Mouse (Mus musculus) monocyte, adult 5-6 weeks (primary cell): ENCODE results near the gene Yjefn3. TPM values are rescaled to one million over a fixed set of nuclear protein-coding genes. Genes with fewer than 3 reads are reported as not detected.
"Not testable (repeated sequence)": the region's sequence is repeated elsewhere in the genome, so short reads cannot be mapped to it uniquely, and the experiment has no call there.

Experiments
- ATAC-seq: fragments of 153-309, 156-312 bp; replicated peaks from 2 replicates; pipeline ENCODE4 v1.8.0; 2017; ENCODE audit warnings: mild to moderate bottlenecking; ENCODE audit not compliant: low TSS enrichment, insufficient number of reproducible peaks, severe bottlenecking, poor library complexity, low FRiP score
- total RNA-seq: library from RNA; stranded (forward); fragments of 200-1000, 200-491, 200-594 nt; gene quantifications from 3 replicates; pipeline ENCODE4 v1.2.3, GENCODE M21; 2017

Yjefn3 gene
- not detected in 3 replicates for total RNA-seq

DNA sequence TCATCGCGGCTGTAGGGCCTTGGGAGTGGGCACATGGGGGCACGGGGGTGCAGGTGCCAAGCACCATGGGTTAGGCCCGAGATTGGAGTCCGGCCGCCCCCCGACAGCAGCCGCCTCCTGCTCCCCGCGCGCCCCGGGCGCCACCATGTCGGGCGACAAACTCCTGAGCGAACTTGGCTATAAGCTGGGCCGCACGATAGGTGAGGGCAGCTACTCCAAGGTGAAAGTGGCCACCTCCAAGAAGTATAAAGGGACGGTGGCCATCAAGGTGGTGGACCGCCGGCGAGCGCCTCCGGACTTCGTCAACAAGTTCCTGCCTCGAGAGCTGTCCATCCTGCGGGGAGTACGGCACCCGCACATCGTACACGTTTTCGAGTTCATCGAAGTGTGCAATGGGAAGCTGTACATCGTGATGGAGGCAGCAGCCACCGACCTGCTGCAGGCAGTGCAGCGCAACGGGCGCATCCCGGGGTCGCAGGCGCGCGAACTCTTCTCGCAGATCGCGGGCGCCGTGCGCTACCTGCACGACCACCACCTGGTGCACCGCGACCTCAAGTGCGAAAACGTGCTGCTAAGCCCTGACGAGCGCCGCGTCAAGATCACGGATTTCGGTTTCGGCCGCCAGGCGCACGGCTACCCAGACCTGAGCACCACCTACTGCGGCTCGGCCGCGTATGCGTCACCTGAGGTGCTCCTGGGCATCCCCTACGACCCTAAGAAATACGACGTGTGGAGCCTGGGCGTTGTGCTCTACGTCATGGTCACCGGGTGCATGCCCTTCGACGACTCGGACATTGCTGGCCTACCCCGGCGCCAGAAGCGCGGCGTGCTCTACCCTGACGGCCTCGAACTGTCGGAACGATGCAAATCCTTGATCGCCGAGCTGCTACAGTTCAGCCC lies at the start of gene Yjefn3, which contains the start of the genes Tssk6 and Ndufa13:
Gene Yjefn3, minus strand, starts transcription at position 550 of the 900 bp plus-strand sequence.
Gene Tssk6, plus strand, starts transcription at position 22 of the 900 bp plus-strand sequence.
Gene Ndufa13, minus strand, starts transcription at position 396 of the 900 bp plus-strand sequence.
- ATAC-seq, result peak; percentile 15

- ATAC-seq, result no peak
These were observed 47.8 kb upstream of the Yjefn3 start for GRCm38 (mm10) chr8:69950300-69950699.

DNA sequence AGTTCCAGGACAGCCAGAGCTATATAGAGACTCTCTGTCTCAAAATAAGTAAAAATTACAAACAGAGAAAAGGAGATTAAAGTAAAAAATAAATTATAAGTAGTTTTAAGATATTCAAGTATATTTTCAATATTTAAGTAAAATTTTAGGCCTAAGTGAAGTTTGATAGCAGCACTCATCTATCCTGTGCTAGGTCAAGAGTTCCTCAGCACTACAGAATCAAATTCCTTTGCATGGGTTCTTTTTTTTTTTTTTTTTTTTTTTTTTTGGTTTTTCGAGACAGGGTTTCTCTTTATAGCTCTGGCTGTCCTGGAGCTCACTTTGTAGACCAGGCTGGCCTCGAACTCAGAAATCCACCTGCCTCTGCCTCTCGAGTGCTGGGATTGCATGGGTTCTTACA lies 40.0 kb upstream of the Yjefn3 start:
- ATAC-seq, result not testable (repeated sequence)

DNA sequence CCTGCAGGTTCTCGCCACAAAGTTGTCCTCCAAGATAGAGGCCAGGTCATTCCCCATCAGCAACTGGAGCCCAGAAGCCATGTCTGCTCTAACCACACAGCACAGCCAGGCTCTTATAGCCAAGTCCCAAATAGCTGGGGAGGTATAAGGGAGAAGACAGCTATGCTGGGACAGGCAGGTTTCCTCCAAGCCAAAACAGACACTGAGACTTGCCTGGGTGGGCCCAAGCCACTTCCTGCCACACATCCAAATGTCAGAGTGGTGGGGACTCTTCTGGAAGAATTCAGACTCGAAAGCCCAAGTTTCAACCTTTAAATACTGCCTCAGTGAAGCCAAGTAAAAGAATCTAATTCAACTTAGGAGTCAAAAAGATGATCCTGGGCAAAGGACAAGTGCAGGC lies 37.9 kb upstream of the Yjefn3 start:
- ATAC-seq, result no peak

DNA sequence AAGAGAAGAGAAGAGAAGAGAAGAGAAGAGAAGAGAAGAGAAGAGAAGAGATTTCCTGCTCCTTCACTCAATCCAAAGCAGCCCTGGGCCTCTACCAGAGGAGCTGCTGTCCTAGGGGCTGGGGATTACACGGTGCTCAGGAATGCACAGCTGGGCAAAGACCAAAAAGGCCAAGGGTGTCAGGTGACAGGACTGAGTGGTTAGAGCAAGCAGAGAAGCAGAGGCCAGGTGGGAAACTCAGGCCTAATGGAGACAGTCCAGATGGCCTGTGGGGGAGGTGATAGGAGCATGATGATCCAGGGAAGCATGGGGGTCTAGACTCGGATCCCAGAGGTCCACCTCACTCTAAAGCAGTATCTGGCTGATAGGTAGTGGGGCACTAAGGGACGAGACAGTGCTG lies 37.1 kb upstream of the Yjefn3 start:
- ATAC-seq, result no peak

DNA sequence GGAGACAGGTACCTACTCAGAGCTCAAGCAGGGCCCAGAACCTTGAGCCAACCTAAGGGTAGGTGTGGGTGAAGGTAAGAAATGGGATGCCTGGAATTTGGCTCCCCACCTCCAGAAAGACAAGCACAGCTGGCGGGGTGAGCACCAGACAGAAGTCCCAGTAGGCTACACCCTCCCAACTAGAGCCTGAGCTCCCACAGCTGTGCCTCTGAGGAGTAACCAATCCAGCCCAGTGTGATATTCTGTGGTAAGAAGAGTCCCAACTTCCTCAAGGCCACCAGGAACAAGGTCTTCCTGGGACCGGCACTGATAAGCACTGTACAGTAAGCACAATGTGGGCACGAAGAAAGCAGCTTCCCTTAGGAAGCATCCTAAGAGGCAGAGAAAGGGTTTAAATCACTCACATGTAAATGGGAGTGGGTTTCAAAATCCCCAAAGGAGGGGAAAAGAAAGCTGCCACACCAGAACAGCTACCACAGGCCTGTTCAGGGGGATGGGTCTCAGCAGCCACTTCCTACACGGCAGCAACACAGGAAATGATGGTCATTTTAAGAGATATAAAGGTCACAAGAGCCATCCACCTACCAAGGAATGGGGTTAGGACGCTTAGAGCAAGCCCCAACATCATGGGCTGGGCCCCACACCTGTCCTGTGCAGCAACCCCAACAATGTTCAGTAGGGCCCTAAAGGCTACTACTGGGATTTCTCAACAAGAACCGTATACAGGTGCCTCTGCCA lies 35.9 kb upstream of the Yjefn3 start:
- ATAC-seq, result peak; percentile 25; the same call in 1 of the 2 replicates

GRCm38 (mm10) chr8:69937466-69937865 lies 35.0 kb upstream of the Yjefn3 start:
- peak; percentile 74 for ATAC-seq

- ATAC-seq, result no peak
These were observed 33.7 kb upstream of the Yjefn3 start for GRCm38 (mm10) chr8:69936050-69936794.

DNA sequence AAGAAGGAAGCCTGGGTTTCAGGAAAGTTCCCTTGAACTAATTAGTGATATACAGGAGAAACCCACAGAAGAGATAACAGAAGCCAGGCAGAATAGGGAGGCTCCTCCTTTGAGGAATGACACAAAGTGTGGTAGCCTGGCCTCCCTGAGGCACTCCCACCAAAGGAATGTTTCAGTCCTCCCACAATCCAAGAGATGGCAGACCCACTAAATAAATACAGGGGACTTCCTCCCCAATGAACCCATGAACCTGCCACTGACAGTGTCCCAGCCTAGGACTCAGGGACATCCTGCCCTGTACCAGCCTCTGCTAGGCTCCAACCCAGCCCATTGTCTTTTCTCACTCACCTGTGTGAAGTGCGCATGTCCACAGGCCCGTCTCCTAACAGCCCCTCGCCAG lies 32.9 kb upstream of the Yjefn3 start:
- ATAC-seq, result no peak

- ATAC-seq, result no peak
These were observed 32.1 kb upstream of the Yjefn3 start for GRCm38 (mm10) chr8:69934582-69934981.

- ATAC-seq, result no peak
These were observed 31.3 kb upstream of the Yjefn3 start for GRCm38 (mm10) chr8:69933811-69934210.

- no peak for ATAC-seq
These were observed 24.4 kb upstream of the Yjefn3 start for GRCm38 (mm10) chr8:69926901-69927300.

DNA sequence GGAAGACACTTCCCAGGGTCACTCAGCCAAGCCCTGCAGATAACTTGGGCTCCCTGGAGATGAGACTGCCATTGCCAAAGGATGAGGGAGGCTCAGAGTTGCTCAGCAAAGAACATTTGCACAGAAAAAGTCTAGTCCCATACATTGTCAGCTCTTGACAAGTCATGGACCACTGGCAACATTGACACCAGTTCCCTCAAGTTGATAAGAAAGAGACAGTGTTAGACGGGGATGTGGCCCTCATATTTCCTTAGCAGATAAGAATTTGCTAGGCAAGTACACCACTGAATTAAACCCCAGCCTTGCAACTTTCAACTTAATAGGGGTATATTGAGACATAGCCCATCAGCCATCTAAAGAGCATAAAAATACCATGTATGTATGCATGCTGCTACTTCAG lies 21.5 kb upstream of the Yjefn3 start:
- ATAC-seq, result no peak

GRCm38 (mm10) chr8:69921141-69921540 lies 18.6 kb upstream of the Yjefn3 start:
- no peak for ATAC-seq

DNA sequence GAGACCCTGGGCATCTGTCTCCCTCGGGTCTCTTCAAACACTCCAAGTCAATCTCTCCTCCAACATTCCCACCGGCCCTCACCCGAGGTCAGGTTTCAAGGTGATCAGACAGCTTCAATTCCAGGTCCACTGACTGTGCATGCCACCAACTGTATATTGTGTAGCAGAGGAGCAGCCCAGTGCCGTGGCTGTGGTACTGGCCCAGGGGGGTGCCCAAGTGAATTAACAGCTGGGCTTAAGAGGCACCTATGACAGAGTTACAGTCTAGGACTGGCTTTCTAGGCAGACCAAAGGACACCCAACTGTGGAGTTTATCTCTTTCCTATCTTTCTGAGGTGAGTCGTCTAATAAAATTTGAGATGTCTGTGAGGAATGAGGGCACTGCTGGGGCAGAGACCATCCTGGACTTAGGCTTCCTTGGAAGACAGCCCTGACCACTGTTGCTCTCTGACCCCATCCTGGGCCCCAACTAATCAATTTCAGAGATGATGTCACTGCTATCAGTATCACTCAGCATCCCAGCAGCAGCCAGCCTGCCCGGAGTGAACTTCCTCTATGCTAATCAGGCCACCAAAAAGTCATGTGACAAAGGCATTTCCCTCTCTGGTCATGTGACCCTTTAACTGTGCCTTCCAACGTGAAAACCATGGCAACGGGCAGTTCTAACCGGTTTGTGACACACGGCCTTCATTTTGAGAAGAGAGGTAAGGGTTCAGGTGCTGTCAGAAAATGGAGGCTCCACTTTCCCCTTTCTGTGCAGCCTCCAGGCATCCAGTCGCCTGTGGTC lies 17.6 kb upstream of the Yjefn3 start:
- ATAC-seq, result peak; percentile 78

DNA sequence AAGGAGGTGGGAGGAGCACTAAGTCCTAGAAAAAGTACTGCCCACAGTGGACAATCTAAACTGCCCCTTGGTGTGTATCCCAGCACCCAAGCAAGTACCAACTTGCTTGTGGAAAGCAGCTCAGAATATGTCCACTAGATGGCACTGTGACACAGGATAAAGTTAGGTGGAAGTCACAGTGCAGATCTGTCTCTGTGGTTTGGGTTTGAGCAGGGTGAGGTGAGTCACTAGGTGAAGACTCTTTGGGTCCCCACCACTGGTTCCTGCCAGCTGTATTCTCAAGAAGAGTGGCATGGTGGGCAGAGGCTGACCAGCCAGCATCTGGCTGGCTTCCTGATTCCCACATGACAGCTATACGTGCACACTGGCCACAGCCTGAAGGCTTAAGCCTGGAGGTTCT lies 16.5 kb upstream of the Yjefn3 start:
- peak; percentile 65 for ATAC-seq

DNA sequence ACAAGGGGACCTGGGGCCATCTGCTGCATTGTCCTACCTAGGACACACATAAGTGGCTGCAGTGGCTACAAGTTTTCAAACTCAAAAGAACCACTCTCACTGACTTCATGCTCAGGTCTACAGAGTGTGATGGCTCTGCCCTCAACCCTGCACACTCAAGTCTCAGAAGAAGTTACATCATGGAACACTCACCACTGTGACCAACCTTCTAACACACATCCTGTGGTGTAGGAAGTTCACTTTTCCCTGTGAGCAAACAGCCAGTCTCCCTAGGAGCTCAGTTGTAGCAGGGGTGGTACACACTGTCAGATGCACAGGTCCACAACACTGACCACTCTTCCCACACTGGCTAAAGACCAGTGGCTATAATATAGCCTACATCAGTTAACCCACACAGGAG lies 16.0 kb upstream of the Yjefn3 start:
- no peak for ATAC-seq

GRCm38 (mm10) chr8:69915748-69916147 lies 13.2 kb upstream of the Yjefn3 start:
- ATAC-seq, result no peak
